ENCODE assay signal across 8 mouse cellular contexts in genomic region chr9:82829007-82829689, GRCm38 (mm10). TPM values are rescaled to one million over a fixed set of nuclear protein-coding genes. Genes with fewer than 3 reads are reported as not detected.
DNase-seq lines count a peak whose midpoint lies in the region; ATAC-seq and TF ChIP-seq lines count a peak whose summit lies in the region.

Gene Irak1bp1, plus strand, starts transcription at chr9:82829540.

- dilution Hi-C loops in CH12.LX (cut with MboI; ENCODE audit: extremely low pct_ligation_motif_present, extremely low pct_unique_long_range_greater_than_20kb, low sequenced_read_pairs) = no loop called here

- peak within 1 kb of the TSS; percentile 93 for H3K27ac ChIP-seq in heart, embryonic 10.5 days
- peak within 1 kb of the TSS; percentile 79 for H3K27ac ChIP-seq in CH12.LX (ENCODE audit: insufficient read depth, low read depth)
- peak within 1 kb of the TSS; percentile 80 for H3K27ac ChIP-seq in embryonic facial prominence, embryonic 15.5 days (replicated peaks)
- H3K27ac ChIP-seq in midbrain, embryonic 15.5 days = peak within 1 kb of the TSS; percentile 92

- H3K4me3 ChIP-seq in heart, embryonic 10.5 days = peak within 1 kb of the TSS; percentile 82
- H3K4me3 ChIP-seq in CH12.LX (replicated peaks in 1 of 3; ENCODE audit: low read depth in 2 of 3, low read length in 2 of 3, poor library complexity in 1 of 3) = peak within 1 kb of the TSS; percentile 82 to 96 (median 93)
- peak within 1 kb of the TSS; percentile 79 for H3K4me3 ChIP-seq in embryonic facial prominence, embryonic 15.5 days (replicated peaks)
- H3K4me3 ChIP-seq in midbrain, embryonic 15.5 days = peak within 1 kb of the TSS; percentile 65

- in situ Hi-C loops in CH12.LX (cut with MboI; ENCODE audit: low pct_ligation_motif_present, low pct_unique_long_range_greater_than_20kb, low sequenced_read_pairs) = loop anchor here (25.0 kb wide), 1 partner anchor 592 kb away; no protein-coding TSS in a partner anchor

- peaks cover 2% of the 10 kb centered on the region; the same call in 1 of the 2 replicates for H3K79me2 ChIP-seq in CH12.LX (replicated peaks; ENCODE audit: control insufficient read depth, extremely low read depth, insufficient read depth, poor library complexity, severe bottlenecking)

- ATAC-seq in embryonic facial prominence, embryonic 15.5 days (ENCODE audit: insufficient number of reproducible peaks, low FRiP score, low TSS enrichment, low read depth) = no peak; the same call in 1 of the 2 replicates
- ATAC-seq in midbrain, embryonic 15.5 days (replicated peaks) = peak; percentile 20; the same call in 1 of the 2 replicates

- peak within 1 kb of the TSS; percentile 97 for H3K9ac ChIP-seq in CH12.LX (ENCODE audit: insufficient read depth, low read depth)
- H3K9ac ChIP-seq in embryonic facial prominence, embryonic 15.5 days = peak within 1 kb of the TSS; percentile 62
- H3K9ac ChIP-seq in midbrain, embryonic 15.5 days = peak within 1 kb of the TSS; percentile 87

- no peak for TF ChIP-seq POLR2A in CH12.LX (IDR thresholded peaks at IDR 0.05; ENCODE audit: low read depth, low read length)

- TF ChIP-seq EP300 in CH12.LX (IDR thresholded peaks at IDR 0.05; ENCODE audit: low read length) = no peak

- no peaks in the 10 kb centered on the region for H3K27me3 ChIP-seq in heart, embryonic 10.5 days (ENCODE audit: insufficient read depth, poor library complexity, severe bottlenecking)
- no peaks in the 10 kb centered on the region for H3K27me3 ChIP-seq in CH12.LX (replicated peaks)
- H3K27me3 ChIP-seq in embryonic facial prominence, embryonic 15.5 days = no peaks in the 10 kb centered on the region
- no peaks in the 10 kb centered on the region for H3K27me3 ChIP-seq in midbrain, embryonic 15.5 days (replicated peaks)

- H3K4me1 ChIP-seq in heart, embryonic 10.5 days = peaks cover 4% of the 10 kb centered on the region; the same call in 1 of the 2 replicates
- H3K4me1 ChIP-seq in CH12.LX (ENCODE audit: control insufficient read depth in 1 of 2, insufficient read depth in 2 of 2) = peaks cover 3 to 49% of the 10 kb centered on the region in 2 experiments
- H3K4me1 ChIP-seq in embryonic facial prominence, embryonic 15.5 days = 0 out of 2 replicates have a peak, but pooled peaks cover 5% of the 10 kb centered on the region
- H3K4me1 ChIP-seq in midbrain, embryonic 15.5 days = peaks cover 15% of the 10 kb centered on the region

- no peak for TF ChIP-seq RAD21 in CH12.LX (IDR thresholded peaks at IDR 0.05; ENCODE audit: low read depth, low read length)

- H3K36me3 ChIP-seq in heart, embryonic 10.5 days = no peaks in the 10 kb centered on the region
- H3K36me3 ChIP-seq in CH12.LX (replicated peaks in 1 of 2; ENCODE audit: control insufficient read depth in 1 of 2, insufficient read depth in 1 of 2, low read length in 1 of 2) = peaks cover 0 to 9% of the 10 kb centered on the region in 2 experiments
- H3K36me3 ChIP-seq in embryonic facial prominence, embryonic 15.5 days = no peaks in the 10 kb centered on the region
- no peaks in the 10 kb centered on the region for H3K36me3 ChIP-seq in midbrain, embryonic 15.5 days (replicated peaks)

- no peak for DNase-seq in heart, embryonic 10.5 days (ENCODE audit: low spot score)
- no peak for DNase-seq in heart, postnatal 4 days
- peak; percentile 49 for DNase-seq in CH12.LX (ENCODE audit: extremely low read depth)
- no peak for DNase-seq in layer of hippocampus, postnatal 25 days (ENCODE audit: extremely low spot score in 1 of 2, low spot score in 1 of 2)
- no peak for DNase-seq in right cerebral cortex, adult 18-20 months
- no peak for DNase-seq in thymus, postnatal 4 days

- TF ChIP-seq CTCF in CH12.LX (conservative IDR thresholded peaks at IDR 0.05 in 1 of 2, IDR thresholded peaks at IDR 0.05 in 1 of 2; ENCODE audit: low read depth in 2 of 2, low read length in 2 of 2) = no peak

- H3K9me3 ChIP-seq in heart, embryonic 10.5 days = no peaks in the 10 kb centered on the region
- H3K9me3 ChIP-seq in CH12.LX (replicated peaks; ENCODE audit: low read length) = no peaks in the 10 kb centered on the region
- no peaks in the 10 kb centered on the region for H3K9me3 ChIP-seq in embryonic facial prominence, embryonic 15.5 days (replicated peaks)
- no peaks in the 10 kb centered on the region for H3K9me3 ChIP-seq in midbrain, embryonic 15.5 days

- 19% methylated on average over 20 of the region's 20 CpGs for WGBS in heart, embryonic 10.5 days
- 13% methylated on average over 20 of the region's 20 CpGs for WGBS in embryonic facial prominence, embryonic 15.5 days
- WGBS in midbrain, embryonic 15.5 days = 9% methylated on average over 20 of the region's 20 CpGs

- peak within 1 kb of the TSS; percentile 95 for H3K4me2 ChIP-seq in CH12.LX (ENCODE audit: insufficient read depth, low read depth, poor library complexity, severe bottlenecking)
- peak within 1 kb of the TSS; percentile 66 for H3K4me2 ChIP-seq in embryonic facial prominence, embryonic 15.5 days (replicated peaks)
- H3K4me2 ChIP-seq in midbrain, embryonic 15.5 days = peak within 1 kb of the TSS; percentile 57

TF ChIP-seq in CH12.LX, 34 proteins besides CTCF, POLR2A, EP300 and RAD21:
- peak; percentile 17; the same call in 1 of the 2 replicates for TF ChIP-seq ZNF384 (IDR thresholded peaks at IDR 0.05; ENCODE audit: low read depth, low read length)
- no peak for TF ChIP-seq IRF4 (IDR thresholded peaks at IDR 0.05; ENCODE audit: low read depth, low read length)
- TF ChIP-seq PAX5 (IDR thresholded peaks at IDR 0.05; ENCODE audit: low read length) = no peak
- TF ChIP-seq TBP (conservative IDR thresholded peaks at IDR 0.05; ENCODE audit: low read depth, low read length) = peak; percentile 42; the same call in 1 of the 2 replicates
- TF ChIP-seq USF2 (conservative IDR thresholded peaks at IDR 0.05; ENCODE audit: low read depth, low read length) = no peak

RNA-seq across cellular contexts. Expression of gene Irak1bp1, which starts in this region (rescaled TPM):
- 8.8 and 13.4 TPM in 2 replicates for polyA plus RNA-seq in heart, embryonic 10.5 days (2016; fragmentation: Nextera tagmentation; extraction: Ambion mirVana)
- 1 to 10 TPM; 3.9 to 4.1 TPM for total RNA-seq in heart, postnatal 4 days (2021)
- total RNA-seq in CH12.LX (2012; rRNA removed) (15.6 and 16.3 TPM in 2 replicates), CH12.LX (2014; rRNA removed) (44.2 and 48.7 TPM in 2 replicates)
- 26.6 and 31.4 TPM in 2 replicates for polyA plus RNA-seq in CH12.LX (2012; ENCODE audit: insufficient read length, low read depth)
- 19.6 and 20.4 TPM in 2 replicates for polyA plus RNA-seq in embryonic facial prominence, embryonic 15.5 days (2015; fragmentation: Nextera tagmentation; extraction: Ambion mirVana)
- 10 to 100 TPM; 21.9 to 24.5 TPM for total RNA-seq in layer of hippocampus, postnatal 25 days (2021)
- polyA plus RNA-seq in midbrain, embryonic 15.5 days (2015; fragmentation: Nextera tagmentation; extraction: Ambion mirVana) = 32.7 and 35.2 TPM in 2 replicates
